Mouse (Mus musculus): ENCODE measurements at regions not wholly inside any gene's neighbourhood (a gene's known extent, or its start where the extent isn't known, plus 50 kb on each side); places are given as distances from the start of the nearest gene placed in this dataset.

DNA sequence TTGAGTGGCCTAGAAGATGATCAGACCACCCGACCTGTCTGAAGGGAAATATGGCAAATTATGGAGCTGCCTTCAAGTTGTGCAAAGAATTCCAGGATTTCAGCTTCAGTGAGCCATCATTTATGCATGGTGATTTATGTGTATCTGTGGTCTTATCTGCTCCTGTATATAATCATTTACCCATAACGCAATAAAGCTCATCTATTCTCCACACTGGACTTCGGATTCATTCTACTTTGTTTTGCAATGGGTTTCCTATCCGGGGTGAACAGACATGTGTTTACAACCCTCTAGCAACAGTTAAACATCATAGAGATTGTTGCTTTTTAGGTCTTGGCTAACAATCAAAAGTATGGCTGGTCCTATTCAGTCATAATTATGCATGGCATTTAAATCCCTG, 145.1 kb downstream of the Pcdh10 start:
- no peak for DNase-seq (ENCODE audit: low read depth)

DNA sequence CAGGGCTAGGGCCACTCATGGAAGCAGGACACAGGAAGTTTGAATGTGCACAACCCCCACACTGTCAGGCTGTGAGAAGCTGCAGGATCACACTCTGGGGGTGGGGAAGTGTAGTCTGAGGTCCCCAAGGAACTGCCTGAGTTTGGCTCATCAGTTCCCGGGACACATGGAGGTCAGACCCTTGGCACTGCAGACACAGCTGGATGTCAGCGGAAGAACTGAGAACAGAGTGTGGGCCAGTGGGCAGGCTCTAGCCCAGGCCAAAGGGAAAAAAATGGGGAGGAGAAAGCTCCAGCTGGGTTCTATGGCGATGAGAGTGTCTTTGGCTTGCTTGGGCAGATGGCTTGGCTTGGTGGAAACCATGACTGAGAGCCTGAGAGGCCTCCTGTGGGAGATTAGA, 168.9 kb downstream of the Pcdh10 start:
- DNase-seq (ENCODE audit: low read depth) = no peak

DNA sequence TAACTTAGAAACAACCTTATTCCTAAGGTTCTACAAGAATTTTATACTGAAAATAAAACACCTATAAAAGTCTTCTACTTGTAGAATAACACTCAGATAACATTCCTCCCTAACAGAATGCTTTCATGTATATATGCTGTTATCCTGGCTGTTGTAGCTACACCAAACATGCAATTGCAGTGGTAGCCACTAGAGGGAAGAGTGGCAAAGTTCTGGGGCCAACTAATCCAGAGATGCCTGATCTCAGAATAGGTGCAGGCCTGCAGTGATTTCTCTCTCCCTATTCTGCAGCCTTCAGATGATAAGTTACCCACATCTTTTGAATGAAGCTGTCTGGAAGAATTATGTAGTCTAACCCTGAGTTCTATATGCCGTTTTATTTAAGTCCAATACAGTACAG, 177.5 kb downstream of the Pcdh10 start:
- peak; percentile 5 for DNase-seq (ENCODE audit: low read depth)

DNA sequence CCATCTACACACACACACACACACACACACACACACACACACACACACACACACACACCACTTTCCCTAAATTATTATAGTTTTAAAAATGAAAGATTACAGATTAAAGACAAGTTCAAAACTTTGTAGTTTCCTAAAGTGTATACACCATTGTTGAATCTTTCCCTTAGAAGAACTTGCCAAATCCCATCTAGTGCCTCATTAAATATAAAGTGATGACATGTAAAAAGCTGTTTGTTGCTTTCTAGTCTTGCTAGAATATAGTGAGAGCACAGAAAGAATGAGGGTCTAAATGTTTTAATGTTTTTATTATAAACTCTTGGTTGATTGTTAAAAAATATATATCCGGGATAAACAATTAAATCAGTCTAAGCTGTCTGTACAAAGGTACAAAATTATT, 194.8 kb downstream of the Pcdh10 start:
- DNase-seq (ENCODE audit: low read depth) = no peak

DNA sequence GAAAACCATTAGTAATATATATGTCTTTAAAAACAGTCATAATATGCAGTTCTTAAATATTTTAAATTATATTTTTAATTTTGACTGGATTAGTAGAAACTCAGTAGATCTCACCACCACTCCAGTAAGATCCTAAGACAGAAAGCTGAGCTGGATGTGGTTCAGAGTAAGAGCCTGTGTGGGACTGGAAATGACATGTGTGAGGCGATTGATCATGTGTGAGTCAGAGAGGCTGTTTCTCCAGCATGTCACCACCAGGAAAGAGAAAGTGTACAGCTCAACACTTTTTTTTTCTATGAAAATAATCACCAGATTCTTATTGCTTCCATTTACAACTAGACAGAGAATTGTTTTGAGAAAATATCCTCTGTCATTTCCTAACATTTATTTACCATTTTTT, 198.8 kb downstream of the Pcdh10 start:
- DNase-seq (ENCODE audit: low read depth) = no peak

GRCm38 (mm10) chr3:45593561-45593960, 215.4 kb downstream of the Pcdh10 start:
- no peak for DNase-seq (ENCODE audit: low read depth)

- DNase-seq (ENCODE audit: low read depth) = no peak
These were observed 224.1 kb downstream of the Pcdh10 start for GRCm38 (mm10) chr3:45602278-45602677.

DNA sequence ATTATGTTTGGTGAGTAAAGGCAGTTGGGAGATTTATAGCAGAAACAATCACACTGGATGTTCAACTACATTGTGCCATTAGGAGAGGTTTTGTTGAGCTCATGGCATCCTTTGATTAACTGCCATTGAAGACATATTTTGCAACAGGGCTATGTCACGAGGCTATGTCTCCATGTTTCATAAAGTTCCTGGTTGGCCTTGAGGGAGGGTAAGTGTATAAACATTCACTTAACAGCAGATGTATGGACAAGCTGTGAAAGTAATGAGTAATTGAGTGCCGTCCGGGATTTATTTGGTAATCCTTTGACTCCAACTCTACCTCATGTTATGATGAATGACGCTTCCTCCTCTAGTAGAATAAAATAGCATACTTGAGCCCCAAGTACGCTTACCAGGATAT, 225.0 kb downstream of the Pcdh10 start:
- DNase-seq (ENCODE audit: low read depth) = no peak

- DNase-seq (ENCODE audit: low read depth) = no peak
These were observed 242.5 kb downstream of the Pcdh10 start for GRCm38 (mm10) chr3:45620729-45621128.

DNA sequence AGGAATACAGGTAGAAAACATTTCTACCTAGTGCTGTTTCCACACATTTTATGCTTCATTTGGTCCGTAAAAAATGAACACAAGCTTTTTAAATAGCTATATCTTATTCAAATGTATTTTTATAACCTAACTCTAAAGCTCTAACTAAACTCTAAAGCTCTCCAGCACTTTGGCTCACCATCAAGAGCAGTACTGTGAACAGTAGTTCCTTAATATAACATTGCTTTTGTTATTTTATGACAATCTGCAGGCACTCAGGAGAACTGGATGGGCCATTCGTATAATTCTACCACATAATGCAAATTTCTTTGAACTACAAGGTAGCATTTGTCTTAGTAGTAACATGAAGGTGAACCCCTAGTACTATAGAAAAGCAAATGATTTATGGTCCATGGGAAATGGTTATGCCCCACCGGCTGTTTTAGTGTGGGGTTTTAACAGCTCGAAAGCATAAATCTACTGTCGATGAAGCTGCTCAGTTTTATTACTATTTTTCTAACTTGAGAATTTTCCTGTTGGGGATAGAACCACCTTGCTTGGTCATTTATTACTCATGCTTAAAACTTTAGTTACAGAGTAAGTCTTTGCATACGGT, 267.8 kb downstream of the Pcdh10 start:
- DNase-seq (ENCODE audit: low read depth) = no peak

DNA sequence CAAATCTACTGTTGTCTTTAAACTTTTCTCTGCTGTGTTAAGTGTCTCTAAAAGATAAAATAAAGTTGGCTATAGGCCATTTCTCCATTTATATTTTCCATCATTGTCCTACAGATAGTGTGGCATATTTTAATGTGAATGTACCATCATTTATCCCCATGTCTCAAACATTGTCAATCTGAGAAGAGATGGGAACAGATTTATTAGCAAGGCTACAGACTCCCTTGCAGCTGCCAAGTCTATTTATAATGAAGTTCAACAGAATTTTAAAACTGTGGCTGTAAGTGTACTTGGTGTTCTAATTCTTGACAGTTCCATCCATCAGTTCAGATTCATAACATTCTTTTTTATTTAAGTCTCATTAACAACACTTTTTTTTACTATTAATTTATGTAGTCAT, 271.2 kb downstream of the Pcdh10 start:
- no peak for DNase-seq (ENCODE audit: low read depth)

DNA sequence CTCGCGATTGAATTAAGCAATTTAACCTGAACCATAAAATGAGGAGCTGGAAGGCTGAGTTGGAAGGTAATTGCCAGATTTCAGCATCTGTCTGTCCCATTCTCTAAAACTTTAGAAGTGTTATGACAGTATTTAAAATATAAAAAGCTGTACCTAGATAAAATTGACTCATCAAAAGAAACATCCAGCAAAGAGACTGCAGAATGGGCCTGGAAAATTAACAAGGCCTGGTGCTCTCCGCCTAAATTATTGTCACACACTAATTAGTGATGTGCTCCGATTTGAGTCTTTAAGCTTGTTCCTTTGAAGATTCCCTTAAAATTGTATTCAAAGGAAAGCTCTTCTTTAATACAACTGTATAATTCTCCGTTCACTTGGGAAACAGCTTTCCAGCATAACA, 278.8 kb downstream of the Pcdh10 start:
- no peak for DNase-seq (ENCODE audit: low read depth)

GRCm38 (mm10) chr3:45658093-45658776, 280.0 kb downstream of the Pcdh10 start:
- no peak for DNase-seq (ENCODE audit: low read depth)

DNA sequence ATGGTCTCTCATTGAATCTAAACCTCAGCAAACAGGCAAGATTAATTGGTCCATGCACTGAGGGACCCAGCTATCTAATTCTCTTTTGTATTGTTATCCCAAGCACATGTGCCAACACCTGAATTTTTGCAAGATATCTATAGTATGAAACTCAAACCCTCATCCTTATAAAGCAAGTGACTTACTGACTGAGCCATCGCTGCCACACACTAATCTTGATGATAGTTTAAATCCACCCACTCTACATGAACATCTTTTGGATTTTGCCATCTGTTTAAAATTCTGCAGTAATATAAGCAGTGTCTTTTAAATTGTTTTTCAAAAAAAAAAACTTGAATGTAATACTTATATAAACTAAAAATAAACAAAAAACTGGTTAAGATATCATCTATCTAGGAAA, 280.9 kb downstream of the Pcdh10 start:
- no peak for DNase-seq (ENCODE audit: low read depth)

- DNase-seq (ENCODE audit: low read depth) = no peak
These were observed 292.2 kb downstream of the Pcdh10 start for GRCm38 (mm10) chr3:45670434-45670833.

DNA sequence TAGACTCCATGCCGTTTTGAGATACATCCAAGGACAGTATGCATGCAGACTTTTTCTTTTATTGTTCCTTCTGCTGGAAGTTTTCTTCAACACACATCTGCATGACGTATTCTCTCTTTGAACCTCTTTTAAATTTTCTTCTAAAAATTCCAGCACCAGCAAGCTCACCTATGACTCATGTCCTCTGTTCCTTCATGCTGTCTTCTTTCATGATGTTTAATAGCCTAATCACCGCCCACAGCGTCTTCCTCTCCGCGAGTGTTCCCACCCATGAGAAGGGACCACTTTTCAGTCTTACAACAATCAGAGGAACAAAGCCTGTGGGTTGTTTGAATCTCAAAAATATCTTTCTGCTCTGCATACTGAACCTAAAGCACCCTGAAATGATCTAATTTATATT, 299.5 kb downstream of the Pcdh10 start:
- no peak for DNase-seq (ENCODE audit: low read depth)

DNA sequence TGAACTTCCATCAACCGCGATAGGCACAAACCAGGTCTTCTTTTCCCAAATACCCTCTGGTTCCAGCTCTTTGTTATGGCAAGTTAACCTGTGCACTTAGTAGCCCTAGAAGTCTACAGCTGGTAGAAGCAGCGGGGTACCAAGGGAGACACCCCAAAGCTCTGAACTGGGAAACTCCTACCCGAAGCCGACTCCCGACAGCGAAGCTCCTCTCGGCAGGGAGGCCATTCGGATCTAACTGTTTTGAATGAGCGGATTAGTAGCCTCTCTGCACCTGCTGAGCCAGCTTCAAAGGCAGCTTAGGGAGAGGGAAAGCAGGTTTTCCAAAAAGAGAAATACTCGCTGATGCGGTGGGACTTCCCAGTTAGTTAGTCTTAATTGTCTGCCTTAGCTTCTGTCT, 303.2 kb downstream of the Pcdh10 start:
- DNase-seq (ENCODE audit: low read depth) = no peak

DNA sequence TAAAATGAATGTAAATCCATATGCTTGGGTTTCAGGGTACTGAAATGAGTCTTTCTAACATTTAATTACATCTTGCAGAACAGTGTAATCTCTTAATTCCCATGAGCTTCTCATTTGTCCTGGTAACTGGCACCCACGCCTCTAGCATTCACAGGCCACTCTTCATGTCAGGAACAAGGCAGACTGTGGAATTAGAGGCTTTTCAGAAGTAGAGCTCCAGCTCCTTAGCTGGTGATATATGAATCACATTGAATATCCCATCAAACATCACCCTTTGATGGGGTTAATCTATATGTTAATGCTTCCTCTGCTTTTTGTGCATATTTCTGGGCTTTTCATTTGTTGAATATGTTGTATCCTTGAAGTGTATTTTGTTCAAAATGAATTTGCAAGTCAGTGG, 329.7 kb downstream of the Pcdh10 start:
- DNase-seq (ENCODE audit: low read depth) = no peak

Measured in induced T-regulatory cell, adult 2 months (primary cell).